Mouse (Mus musculus) CH12.LX (cell line): ENCODE measurements around the gene Pcdh7. TPM values are rescaled to one million over a fixed set of nuclear protein-coding genes. Genes with fewer than 3 reads are reported as not detected.

Source experiments
- DNase-seq: peaks from one replicate; pipeline ENCODE4 v3.0.0-alpha.2; 2013; ENCODE audit errors: extremely low read depth
- H3K27ac ChIP-seq: 2 replicates; pipeline ENCODE4 v1.5.1; 2012; ENCODE audit warnings: low read depth, mild to moderate bottlenecking, control low read depth, moderate library complexity; ENCODE audit not compliant: insufficient read depth
- H3K27me3 ChIP-seq: replicated peaks from 2 replicates; pipeline ENCODE3; 2012; ENCODE audit warnings: inconsistent platforms
- H3K36me3 ChIP-seq, 2 experiments: replicated peaks in 1 of 2; 2 replicates each; pipeline versions ENCODE3 to v1.6.1; 2012; ENCODE audit warnings: inconsistent platforms in 1 of 2, low read length in 1 of 2, mild to moderate bottlenecking in 1 of 2, mixed read lengths in 1 of 2, moderate library complexity in 1 of 2; ENCODE audit not compliant: control insufficient read depth in 1 of 2, insufficient read depth in 1 of 2
- H3K4me1 ChIP-seq, 2 experiments: 2 replicates each; pipeline ENCODE4 v1.6.1; 2012; ENCODE audit warnings: inconsistent platforms in 1 of 2, moderate library complexity in 1 of 2; ENCODE audit not compliant: insufficient read depth in 2 of 2, control insufficient read depth in 1 of 2
- H3K4me2 ChIP-seq: 2 replicates; pipeline ENCODE4 v1.6.1; 2012; ENCODE audit warnings: low read depth, mild to moderate bottlenecking, control low read depth; ENCODE audit not compliant: poor library complexity, insufficient read depth, severe bottlenecking
- H3K4me3 ChIP-seq, 3 experiments: fragments of 150-350 bp in 1 of 3; sonication (generic) in 1 of 3; replicated peaks in 1 of 3; 2 replicates each; pipeline versions ENCODE3 to v1.5.1; 2011 to 2012; ENCODE audit warnings: low read depth in 2 of 3, low read length in 2 of 3, mild to moderate bottlenecking in 2 of 3, moderate library complexity in 2 of 3, control low read depth in 1 of 3, improper control_type of control experiment in 1 of 3, inconsistent platforms in 1 of 3, mixed read lengths in 1 of 3; ENCODE audit not compliant: poor library complexity in 1 of 3
- H3K79me2 ChIP-seq: replicated peaks from 2 replicates; pipeline ENCODE4 v1.6.1; 2012; ENCODE audit warnings: mild to moderate bottlenecking, moderate library complexity; ENCODE audit not compliant: control insufficient read depth, poor library complexity, insufficient read depth, severe bottlenecking; ENCODE audit errors: extremely low read depth
- H3K9ac ChIP-seq: 2 replicates; pipeline ENCODE4 v1.6.1; 2012; ENCODE audit warnings: low read depth, mild to moderate bottlenecking, control low read depth, moderate library complexity; ENCODE audit not compliant: insufficient read depth
- H3K9me3 ChIP-seq: replicated peaks from 2 replicates; pipeline ENCODE3; 2012; ENCODE audit warnings: low read length, inconsistent platforms, mixed read lengths
- CHD2 ChIP-seq: IDR thresholded peaks from 2 replicates; pipeline ENCODE4 v1.6.1; 2011; ENCODE audit warnings: low read length, improper control_type of control experiment
- CTCF ChIP-seq, 2 experiments: IDR thresholded peaks in 1 of 2; conservative IDR thresholded peaks in 1 of 2; 2 replicates each; pipeline ENCODE4 v1.5.1; 2011 to 2012; ENCODE audit warnings: low read depth in 2 of 2, low read length in 2 of 2, improper control_type of control experiment in 1 of 2, inconsistent platforms in 1 of 2, mild to moderate bottlenecking in 1 of 2, moderate library complexity in 1 of 2
- EP300 ChIP-seq: IDR thresholded peaks from 2 replicates; pipeline ENCODE4 v1.6.1; 2011; ENCODE audit warnings: low read length, improper control_type of control experiment
- ETS1 ChIP-seq: conservative IDR thresholded peaks from 2 replicates; pipeline ENCODE4 v1.6.1; 2012; ENCODE audit warnings: low read depth, mild to moderate bottlenecking, inconsistent platforms, low read length, improper control_type of control experiment, moderate library complexity
- JUN ChIP-seq: IDR thresholded peaks from 2 replicates; pipeline ENCODE4 v1.6.1; 2011; ENCODE audit warnings: low read depth, mild to moderate bottlenecking, low read length, improper control_type of control experiment, moderate library complexity; ENCODE audit not compliant: insufficient read depth
- MAFK ChIP-seq: IDR thresholded peaks from 2 replicates; pipeline ENCODE4 v1.6.1; 2011; ENCODE audit warnings: low read length, improper control_type of control experiment; ENCODE audit not compliant: insufficient replicate concordance
- MAX ChIP-seq: IDR thresholded peaks from 2 replicates; pipeline ENCODE4 v1.6.1; 2011; ENCODE audit warnings: low read length, improper control_type of control experiment
- MYC ChIP-seq: IDR thresholded peaks from 2 replicates; pipeline ENCODE4 v1.6.1; 2011; ENCODE audit warnings: low read depth, mild to moderate bottlenecking, improper control_type of control experiment, low read length
- NELFE ChIP-seq: IDR thresholded peaks from 2 replicates; pipeline ENCODE4 v1.6.1; 2011; ENCODE audit warnings: low read depth, low read length, improper control_type of control experiment
- RAD21 ChIP-seq: IDR thresholded peaks from 2 replicates; pipeline ENCODE4 v1.6.1; 2011; ENCODE audit warnings: low read depth, mild to moderate bottlenecking, low read length, improper control_type of control experiment, moderate library complexity
- RCOR1 ChIP-seq: conservative IDR thresholded peaks from 2 replicates; pipeline ENCODE4 v1.6.1; 2012; ENCODE audit warnings: low read depth, mild to moderate bottlenecking, inconsistent platforms, low read length, improper control_type of control experiment
- SIN3A ChIP-seq: IDR thresholded peaks from 2 replicates; pipeline ENCODE4 v1.6.1; 2012; ENCODE audit warnings: low read length, improper control_type of control experiment, inconsistent platforms
- SMC3 ChIP-seq: IDR thresholded peaks from 2 replicates; pipeline ENCODE4 v1.6.1; 2011; ENCODE audit warnings: low read depth, low read length, improper control_type of control experiment
- TBP ChIP-seq: conservative IDR thresholded peaks from 2 replicates; pipeline ENCODE4 v1.6.1; 2011; ENCODE audit warnings: low read depth, low read length, improper control_type of control experiment
- UBTF ChIP-seq: IDR thresholded peaks from 2 replicates; pipeline ENCODE4 v1.6.1; 2012; ENCODE audit warnings: low read depth, mild to moderate bottlenecking, inconsistent platforms, low read length, improper control_type of control experiment, moderate library complexity
- USF1 ChIP-seq: IDR thresholded peaks from 2 replicates; pipeline ENCODE4 v1.6.1; 2014; ENCODE audit warnings: low read depth, mild to moderate bottlenecking, inconsistent platforms, low read length, improper control_type of control experiment
- ZNF384 ChIP-seq: IDR thresholded peaks from 2 replicates; pipeline ENCODE4 v1.6.1; 2012; ENCODE audit warnings: low read depth, low read length, improper control_type of control experiment, inconsistent platforms
- dilution Hi-C: fragments of 300-500 bp; cut with MboI; formaldehyde crosslinking; loops from 2 replicates; pipeline ENCODE4 v1.14.3; 2020; ENCODE audit warnings: low sequenced_read_pairs; ENCODE audit not compliant: extremely low pct_unique_long_range_greater_than_20kb, extremely low pct_ligation_motif_present
- in situ Hi-C: fragments of 300-500 bp; cut with MboI; formaldehyde crosslinking; loops from 3 replicates; pipeline ENCODE4 v1.14.3; 2019; ENCODE audit warnings: low sequenced_read_pairs, low pct_ligation_motif_present, low pct_unique_long_range_greater_than_20kb, mixed read lengths
- polyA plus RNA-seq: library from polyadenylated mRNA; unstranded; fragments of >175 nt; gene quantifications from 2 replicates; pipeline ENCODE4 v1.2.1, GENCODE M21; 2012; ENCODE audit warnings: low read depth; ENCODE audit not compliant: insufficient read length
- total RNA-seq, 2 experiments: library from RNA; depleted of rRNA; stranded (reverse); fragments of 300-350 nt in 1 of 2; fragments of >200 nt in 1 of 2; gene quantifications; 2 replicates each; pipeline ENCODE4 v1.2.3; 2012 to 2014

The Pcdh7 gene
- total and polyA plus RNA-seq, 3 experiments, result not detected

DNA sequence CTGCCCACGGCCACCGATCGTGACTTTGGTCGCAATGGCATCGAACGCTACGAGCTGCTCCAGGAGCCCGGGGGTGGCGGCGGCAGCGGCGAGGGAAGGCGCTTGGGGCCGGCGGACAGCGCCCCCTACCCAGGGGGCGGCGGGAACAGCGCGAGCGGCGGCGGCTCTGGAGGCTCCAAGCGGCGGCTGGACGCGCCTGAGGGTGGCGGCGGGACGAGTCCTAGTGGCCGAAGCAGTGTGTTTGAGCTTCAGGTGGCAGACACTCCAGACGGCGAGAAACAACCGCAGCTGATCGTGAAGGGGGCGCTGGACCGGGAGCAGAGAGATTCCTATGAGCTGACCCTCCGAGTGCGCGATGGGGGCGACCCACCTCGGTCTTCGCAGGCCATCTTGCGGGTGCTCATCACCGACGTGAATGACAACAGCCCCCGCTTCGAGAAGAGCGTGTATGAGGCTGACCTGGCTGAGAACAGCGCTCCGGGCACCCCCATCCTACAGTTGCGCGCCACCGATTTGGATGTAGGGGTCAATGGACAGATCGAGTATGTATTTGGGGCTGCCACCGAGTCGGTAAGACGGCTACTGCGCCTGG, 1.9 kb downstream of the Pcdh7 start:
- in situ Hi-C loops (no loop called here), dilution Hi-C loops (no loop called here)
- H3K36me3 ChIP-seq, result no peaks in the 10 kb centered on the region
- no peak for DNase-seq
- H3K27ac ChIP-seq, result no peak overlapping the region
- H3K4me2 ChIP-seq, result no peak overlapping the region
- no peaks in the 10 kb centered on the region for H3K4me1 ChIP-seq
- H3K9me3 ChIP-seq, result peaks cover 71% of the 10 kb centered on the region
- H3K27me3 ChIP-seq, result no peaks in the 10 kb centered on the region
- TF ChIP-seq MAX, result no peak
- no peak for TF ChIP-seq SIN3A
- TF ChIP-seq USF1, result no peak
- TF ChIP-seq ETS1, result no peak
- no peak for TF ChIP-seq JUN
- no peak for TF ChIP-seq RAD21
- H3K4me3 ChIP-seq, result no peak overlapping the region
- H3K9ac ChIP-seq, result no peak overlapping the region
- H3K79me2 ChIP-seq, result no peaks in the 10 kb centered on the region

DNA sequence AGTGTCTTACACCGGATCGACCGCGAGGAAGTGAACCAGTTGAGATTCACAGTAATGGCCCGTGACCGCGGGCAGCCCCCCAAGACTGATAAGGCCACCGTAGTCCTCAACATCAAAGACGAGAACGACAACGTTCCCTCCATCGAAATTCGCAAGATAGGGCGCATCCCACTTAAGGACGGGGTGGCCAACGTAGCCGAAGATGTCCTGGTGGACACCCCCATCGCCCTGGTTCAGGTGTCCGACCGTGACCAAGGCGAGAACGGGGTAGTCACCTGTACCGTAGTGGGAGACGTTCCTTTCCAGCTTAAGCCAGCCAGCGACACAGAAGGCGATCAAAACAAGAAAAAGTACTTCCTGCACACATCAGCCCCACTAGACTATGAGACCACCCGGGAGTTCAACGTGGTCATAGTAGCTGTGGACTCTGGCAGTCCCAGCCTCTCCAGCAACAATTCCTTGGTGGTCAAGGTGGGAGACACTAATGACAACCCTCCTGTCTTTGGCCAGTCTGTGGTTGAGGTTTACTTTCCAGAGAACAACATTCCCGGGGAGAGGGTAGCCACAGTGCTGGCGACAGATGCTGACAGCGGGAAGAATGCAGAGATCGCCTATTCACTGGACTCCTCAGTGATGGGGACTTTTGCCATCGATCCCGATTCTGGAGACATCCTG, 2.6 kb downstream of the Pcdh7 start:
- DNase-seq, result no peak
- Histone ChIP-seq H3K4me2 (no peak overlapping the region), H3K27me3 (no peaks in the 10 kb centered on the region), H3K36me3 (no peaks in the 10 kb centered on the region), H3K27ac (no peak overlapping the region), H3K4me3 (no peak overlapping the region), H3K79me2 (no peaks in the 10 kb centered on the region), H3K9ac (no peak overlapping the region), H3K9me3 (peaks cover 66% of the 10 kb centered on the region), H3K4me1 (no peaks in the 10 kb centered on the region)
- in situ Hi-C loops, result no loop called here
- dilution Hi-C loops, result no loop called here
- TF ChIP-seq RAD21, result no peak
- no peak for TF ChIP-seq USF1
- TF ChIP-seq RCOR1, result no peak
- no peak for TF ChIP-seq EP300
- no peak for TF ChIP-seq NELFE
- TF ChIP-seq UBTF, result no peak
- no peak for TF ChIP-seq CHD2
- no peak for TF ChIP-seq MYC
- no peak for TF ChIP-seq MAFK
- no peak for TF ChIP-seq ZNF384
- no peak for TF ChIP-seq TBP
- no peak for TF ChIP-seq SMC3
- no peak for TF ChIP-seq CTCF (conservative IDR thresholded peaks at IDR 0.05 in 1 of 2, IDR thresholded peaks at IDR 0.05 in 1 of 2; ENCODE audit: low read depth in 2 of 2, low read length in 2 of 2)
- TF ChIP-seq ETS1, result no peak
